31 mouse cellular contexts compared by ENCODE assay signal in genomic region chr1:5315839-5316238, GRCm38 (mm10).
DNase-seq lines count a peak whose midpoint lies in the region; ATAC-seq and TF ChIP-seq lines count a peak whose summit lies in the region.
"Had no signal": no experiment of that assay in that cellular context is flagged by ENCODE, and none has a peak within 500 bp of the region (broad histone marks: within the 10 kb centered on the region; RNA-seq: fewer than 3 reads in every experiment).

No protein-coding gene starts in this region.

- no peak overlapping the region for H3K4me2 ChIP-seq in midbrain, embryonic 14.5 days (ENCODE audit: low read length)
- H3K4me2 ChIP-seq: embryonic facial prominence, embryonic 12.5 days; forebrain, embryonic 15.5 days; heart, embryonic 11.5 days; hindbrain, embryonic 12.5 days; liver, embryonic 12.5 days; midbrain, embryonic 11.5 days; neural tube, embryonic 12.5 days; stomach, embryonic 15.5 days had no signal

- peak overlapping the region; percentile 37 for H3K27ac ChIP-seq in left cerebral cortex, adult 2 months
- no peak overlapping the region for H3K27ac ChIP-seq in midbrain, embryonic 14.5 days (replicated peaks; ENCODE audit: low read depth, low read length)
- H3K27ac ChIP-seq: embryonic facial prominence, embryonic 12.5 days; forebrain, embryonic 15.5 days; hindbrain, embryonic 12.5 days; kidney, postnatal 0 days; liver, embryonic 12.5 days; neural tube, embryonic 12.5 days; stomach, embryonic 15.5 days had no signal

- peak; percentile 84 for ATAC-seq in frontal cortex, adult (ENCODE audit: low TSS enrichment)
- ATAC-seq in midbrain, embryonic 14.5 days (ENCODE audit: low FRiP score, low TSS enrichment): no peak
- ATAC-seq: forebrain, embryonic 15.5 days; intestine, embryonic 16.5 days; liver, embryonic 12.5 days; liver, postnatal 0 days; Patski had no signal

- H3K27me3 ChIP-seq in midbrain, embryonic 14.5 days (ENCODE audit: control insufficient read depth, insufficient read depth, low read length): no peaks in the 10 kb centered on the region
- H3K27me3 ChIP-seq: embryonic facial prominence, embryonic 12.5 days; forebrain, embryonic 15.5 days; hindbrain, embryonic 12.5 days; liver, embryonic 12.5 days; neural tube, embryonic 12.5 days; Patski; stomach, embryonic 15.5 days had no signal

- H3K9me3 ChIP-seq in midbrain, embryonic 14.5 days (ENCODE audit: control insufficient read depth, low read length): no peaks in the 10 kb centered on the region
- H3K9me3 ChIP-seq: embryonic facial prominence, embryonic 12.5 days; forebrain, embryonic 15.5 days; hindbrain, embryonic 12.5 days; liver, embryonic 12.5 days; neural tube, embryonic 12.5 days; stomach, embryonic 15.5 days had no signal

- 93% methylated on average over 2 of the region's 2 CpGs for WGBS in midbrain, embryonic 14.5 days

- DNase-seq in frontal cortex, postnatal 10 days (ENCODE audit: low spot score in 2 of 2): no peak
- peak; percentile 24 for DNase-seq in left cerebral cortex, adult 11 months (ENCODE audit: low spot score)
- DNase-seq in left cerebral cortex, postnatal 4 days: no peak
- no peak for DNase-seq in left cerebral cortex, adult 2 months (ENCODE audit: extremely low spot score in 1 of 2, low spot score in 2 of 2)
- no peak for DNase-seq in midbrain, embryonic 14.5 days
- DNase-seq in thymus, postnatal 36 days: no peak
- DNase-seq: adrenal gland, postnatal 10 days; cerebellum, adult 11-12 months; cerebellum, adult 9-11 months; embryo, embryonic 11 days; gastrocnemius, postnatal 36 days; heart, adult 18-20 months; heart, postnatal 36 days; kidney, adult 8-10 months; kidney, postnatal 4 days; liver, postnatal 0 days; lung, postnatal 36 days; thymus, postnatal 14 days had no signal

- intact Hi-C loops in left cerebral cortex, postnatal 4 days (cut with DNase I): no loop called here
- intact Hi-C loops in left cerebral cortex, adult 2 months (cut with DNase I): no loop called here

- no peak overlapping the region for H3K4me3 ChIP-seq in left cerebral cortex, adult 2 months
- H3K4me3 ChIP-seq in midbrain, embryonic 14.5 days (replicated peaks; ENCODE audit: low read depth, low read length): no peak overlapping the region
- H3K4me3 ChIP-seq: embryonic facial prominence, embryonic 12.5 days; forebrain, embryonic 15.5 days; hindbrain, embryonic 12.5 days; liver, embryonic 12.5 days; myocyte; neural tube, embryonic 12.5 days; stomach, embryonic 15.5 days had no signal

- no peaks in the 10 kb centered on the region for H3K4me1 ChIP-seq in midbrain, embryonic 14.5 days (ENCODE audit: control insufficient read depth, insufficient read depth, low read length)
- H3K4me1 ChIP-seq: embryonic facial prominence, embryonic 12.5 days; forebrain, embryonic 15.5 days; hindbrain, embryonic 12.5 days; liver, embryonic 12.5 days; neural tube, embryonic 12.5 days; stomach, embryonic 15.5 days had no signal

- H3K36me3 ChIP-seq in midbrain, embryonic 14.5 days (ENCODE audit: control insufficient read depth, insufficient read depth, low read length): no peaks in the 10 kb centered on the region
- H3K36me3 ChIP-seq: embryonic facial prominence, embryonic 12.5 days; forebrain, embryonic 15.5 days; hindbrain, embryonic 12.5 days; liver, embryonic 12.5 days; neural tube, embryonic 12.5 days; stomach, embryonic 15.5 days had no signal

- no peak for TF ChIP-seq CTCF in left cerebral cortex, adult 2 months (IDR thresholded peaks at IDR 0.05)

- no peak overlapping the region for H3K9ac ChIP-seq in midbrain, embryonic 14.5 days (replicated peaks; ENCODE audit: low read length)
- H3K9ac ChIP-seq: embryonic facial prominence, embryonic 12.5 days; forebrain, embryonic 15.5 days; hindbrain, embryonic 12.5 days; liver, embryonic 12.5 days; liver, postnatal 0 days; neural tube, embryonic 12.5 days; stomach, embryonic 15.5 days had no signal
